Mouse (Mus musculus) ES-Bruce4 (cell line): ENCODE measurements around the gene Gm19668.
A peak's percentile ranks its signal among the peaks of the same experiment; 100 is the strongest.

ENCODE experiments used
- CTCF ChIP-seq: IDR thresholded peaks from one replicate; pipeline ENCODE4 v1.8.1; 2011; ENCODE audit warnings: low read depth, low read length
- EP300 ChIP-seq: IDR thresholded peaks from 2 replicates; pipeline ENCODE4 v1.6.1; 2011; ENCODE audit warnings: low read depth, low read length; ENCODE audit not compliant: insufficient read depth
- POLR2A ChIP-seq: IDR thresholded peaks from one replicate; pipeline ENCODE4 v1.8.1; 2011; ENCODE audit warnings: low read length; ENCODE audit not compliant: insufficient read depth

GRCm38 (mm10) chr10:77815514-77815913 lies 16.6 kb upstream of the Gm19668 start:
- peak; percentile 51 for TF ChIP-seq CTCF
- no peak for TF ChIP-seq POLR2A
- TF ChIP-seq EP300, result no peak
